Mouse (Mus musculus): ENCODE data around the gene Rps7.

The Rps7 gene

GRCm38 (mm10) chr12:28635535-28636476 is at the start of gene Rps7:
TSS of gene Rps7 (minus strand) at chr12:28635953.
- DNase-seq (ENCODE audit: low read depth, low spot score) = peak; percentile 96

GRCm38 (mm10) chr12:28684674-28685073 is 48.9 kb upstream of the Rps7 start:
- no peak for DNase-seq (ENCODE audit: low read depth, low spot score)

- no peak for DNase-seq (ENCODE audit: low read depth, low spot score)
Measured at GRCm38 (mm10) chr12:28675925-28676209, 40.1 kb upstream of the Rps7 start.

- peak; percentile 90 for DNase-seq (ENCODE audit: low read depth, low spot score)
Measured at GRCm38 (mm10) chr12:28675121-28675924, 39.6 kb upstream of the Rps7 start, which contains the start of gene Adi1. TSS of gene Adi1 (plus strand) at chr12:28675231.

- peak; percentile 49 for DNase-seq (ENCODE audit: low read depth, low spot score)
Measured at GRCm38 (mm10) chr12:28674038-28674720, 38.4 kb upstream of the Rps7 start.

- no peak for DNase-seq (ENCODE audit: low read depth, low spot score)
Measured at GRCm38 (mm10) chr12:28667287-28667686, 31.5 kb upstream of the Rps7 start.

- no peak for DNase-seq (ENCODE audit: low read depth, low spot score)
Measured at GRCm38 (mm10) chr12:28666734-28667133, 31.0 kb upstream of the Rps7 start.

- no peak for DNase-seq (ENCODE audit: low read depth, low spot score)
Measured at GRCm38 (mm10) chr12:28662628-28663027, 26.9 kb upstream of the Rps7 start.

GRCm38 (mm10) chr12:28649141-28650110 is 13.7 kb upstream of the Rps7 start, which contains the start of gene Rnaseh1:
TSS of gene Rnaseh1 (plus strand) at chr12:28649602.
- DNase-seq (ENCODE audit: low read depth, low spot score) = peak; percentile 94

- DNase-seq (ENCODE audit: low read depth, low spot score) = peak; percentile 54
Measured at GRCm38 (mm10) chr12:28638778-28639177, 3.0 kb upstream of the Rps7 start.

- DNase-seq (ENCODE audit: low read depth, low spot score) = no peak
Measured at GRCm38 (mm10) chr12:28636543-28636942, 790 bp upstream of the Rps7 start.

- no peak for DNase-seq (ENCODE audit: low read depth, low spot score)
Measured at GRCm38 (mm10) chr12:28635058-28635534, 657 bp downstream of the Rps7 start.

- DNase-seq (ENCODE audit: low read depth, low spot score) = no peak
Measured at GRCm38 (mm10) chr12:28628436-28628835, 7.3 kb downstream of the Rps7 start.

- no peak for DNase-seq (ENCODE audit: low read depth, low spot score)
Measured at GRCm38 (mm10) chr12:28627092-28627491, 8.7 kb downstream of the Rps7 start.

- no peak for DNase-seq (ENCODE audit: low read depth, low spot score)
Measured at GRCm38 (mm10) chr12:28625407-28625806, 10.3 kb downstream of the Rps7 start.

GRCm38 (mm10) chr12:28624251-28624650 is 11.5 kb downstream of the Rps7 start:
- DNase-seq (ENCODE audit: low read depth, low spot score) = no peak

GRCm38 (mm10) chr12:28623195-28623594 is 12.6 kb downstream of the Rps7 start, which contains the start of gene Colec11:
TSS of gene Colec11 (minus strand) at chr12:28623377.
- DNase-seq (ENCODE audit: low read depth, low spot score) = no peak

GRCm38 (mm10) chr12:28622641-28623040 is 13.1 kb downstream of the Rps7 start:
- no peak for DNase-seq (ENCODE audit: low read depth, low spot score)

GRCm38 (mm10) chr12:28622167-28622532 is 13.6 kb downstream of the Rps7 start:
- no peak for DNase-seq (ENCODE audit: low read depth, low spot score)

- no peak for DNase-seq (ENCODE audit: low read depth, low spot score)
Measured at GRCm38 (mm10) chr12:28621451-28622166, 14.1 kb downstream of the Rps7 start.
